Mouse (Mus musculus): ENCODE data around the gene Tmem235.
"Not testable (repeated sequence)": the region's sequence is repeated elsewhere in the genome, so short reads cannot be mapped to it uniquely, and the experiment has no call there.

Tmem235 gene

GRCm38 (mm10) chr11:117860601-117861000 lies at the start of gene Tmem235:
Gene Tmem235 (plus strand): TSS chr11:117860752.
- DNase-seq (ENCODE audit: low spot score) = no peak

- DNase-seq (ENCODE audit: low spot score) = no peak
These were observed 46.7 kb upstream of the Tmem235 start for GRCm38 (mm10) chr11:117813867-117814266.

- no peak for DNase-seq (ENCODE audit: low spot score)
These were observed 45.7 kb upstream of the Tmem235 start for GRCm38 (mm10) chr11:117814704-117815366.

- DNase-seq (ENCODE audit: low spot score) = not testable (repeated sequence)
These were observed 44.7 kb upstream of the Tmem235 start for GRCm38 (mm10) chr11:117815850-117816249.

GRCm38 (mm10) chr11:117816389-117816996 lies 44.1 kb upstream of the Tmem235 start:
- DNase-seq (ENCODE audit: low spot score) = no peak

- DNase-seq (ENCODE audit: low spot score) = no peak
These were observed 41.5 kb upstream of the Tmem235 start for GRCm38 (mm10) chr11:117819095-117819494.

GRCm38 (mm10) chr11:117820173-117820572 lies 40.4 kb upstream of the Tmem235 start:
- no peak for DNase-seq (ENCODE audit: low spot score)

GRCm38 (mm10) chr11:117821868-117822267 lies 38.7 kb upstream of the Tmem235 start:
- DNase-seq (ENCODE audit: low spot score) = no peak

- DNase-seq (ENCODE audit: low spot score) = no peak
These were observed 37.8 kb upstream of the Tmem235 start for GRCm38 (mm10) chr11:117822728-117823241.

- DNase-seq (ENCODE audit: low spot score) = no peak
These were observed 37.1 kb upstream of the Tmem235 start for GRCm38 (mm10) chr11:117823411-117823810.

GRCm38 (mm10) chr11:117824060-117824969 lies 36.2 kb upstream of the Tmem235 start:
- peak; percentile 86 for DNase-seq (ENCODE audit: low spot score)

- no peak for DNase-seq (ENCODE audit: low spot score)
These were observed 35.0 kb upstream of the Tmem235 start, which contains the start of the genes Afmid and Tk1 for GRCm38 (mm10) chr11:117825333-117826101. Gene Afmid (plus strand): TSS chr11:117825924. Gene Tk1 (minus strand): TSS chr11:117826092.

- no peak for DNase-seq (ENCODE audit: low spot score)
These were observed 34.4 kb upstream of the Tmem235 start for GRCm38 (mm10) chr11:117826164-117826563.

GRCm38 (mm10) chr11:117826916-117827315 lies 33.6 kb upstream of the Tmem235 start:
- no peak for DNase-seq (ENCODE audit: low spot score)

- no peak for DNase-seq (ENCODE audit: low spot score)
These were observed 33.2 kb upstream of the Tmem235 start for GRCm38 (mm10) chr11:117827386-117827785.

GRCm38 (mm10) chr11:117828149-117828887 lies 32.2 kb upstream of the Tmem235 start:
- no peak for DNase-seq (ENCODE audit: low spot score)

GRCm38 (mm10) chr11:117828888-117829604 lies 31.5 kb upstream of the Tmem235 start:
- no peak for DNase-seq (ENCODE audit: low spot score)

GRCm38 (mm10) chr11:117829671-117830215 lies 30.8 kb upstream of the Tmem235 start:
- DNase-seq (ENCODE audit: low spot score) = no peak

- no peak for DNase-seq (ENCODE audit: low spot score)
These were observed 30.2 kb upstream of the Tmem235 start for GRCm38 (mm10) chr11:117830401-117830800.
